Mouse (Mus musculus): ENCODE measurements at regions not wholly inside any gene's neighbourhood (a gene's known extent, or its start where the extent isn't known, plus 50 kb on each side); places are given as distances from the start of the nearest gene placed in this dataset.

DNA sequence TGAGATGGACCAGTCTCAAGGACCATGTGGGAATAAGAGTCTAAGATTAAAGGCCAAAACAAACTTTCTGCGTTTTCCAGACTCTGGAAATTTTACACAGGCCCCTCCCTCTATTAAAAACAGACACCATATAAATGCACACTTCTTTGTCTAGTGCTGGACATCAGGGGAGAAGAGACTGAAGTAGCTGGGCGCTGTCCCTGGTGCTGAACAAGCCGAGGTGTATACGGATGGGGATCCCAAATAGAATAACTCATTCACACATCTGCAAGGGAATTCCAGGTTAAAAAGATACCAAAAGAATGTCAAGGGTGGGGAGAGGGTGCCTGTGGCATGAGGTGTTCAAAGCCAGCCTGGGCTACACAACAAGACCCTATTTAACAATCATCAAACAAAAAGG is 114.9 kb downstream of the Rps15a start:
- TF ChIP-seq POLR2A (IDR thresholded peaks at IDR 0.05; ENCODE audit: borderline replicate concordance, insufficient read depth, low read length), result no peak
- no peak for TF ChIP-seq CTCF (IDR thresholded peaks at IDR 0.05; ENCODE audit: borderline replicate concordance, insufficient read depth, low read depth, low read length)
